Comparison of ENCODE assay signal across 10 mouse cellular contexts in genomic region chr6:120472455-120473140, GRCm38 (mm10). TPM values are rescaled to one million over a fixed set of nuclear protein-coding genes. Genes with fewer than 3 reads are reported as not detected.
A peak's percentile ranks its signal among the peaks of the same experiment; 100 is the strongest.
DNase-seq lines count a peak whose midpoint lies in the region; ATAC-seq and TF ChIP-seq lines count a peak whose summit lies in the region.
"Had no signal": no experiment of that assay in that cellular context is flagged by ENCODE, and none has a peak within 500 bp of the region (broad histone marks: within the 10 kb centered on the region; RNA-seq: fewer than 3 reads in every experiment).

No protein-coding gene starts in this region.

- no peaks in the 10 kb centered on the region for H3K9me3 ChIP-seq in embryonic facial prominence, embryonic 14.5 days (ENCODE audit: control insufficient read depth, low read length)
- H3K9me3 ChIP-seq in hindbrain, postnatal 0 days (ENCODE audit: low read length): no peaks in the 10 kb centered on the region
- H3K9me3 ChIP-seq: limb, embryonic 12.5 days had no signal

- no peaks in the 10 kb centered on the region for H3K36me3 ChIP-seq in embryonic facial prominence, embryonic 14.5 days (ENCODE audit: control insufficient read depth, insufficient read depth, low read length)
- no peaks in the 10 kb centered on the region for H3K36me3 ChIP-seq in hindbrain, postnatal 0 days (ENCODE audit: insufficient read depth, low read length)
- H3K36me3 ChIP-seq: limb, embryonic 12.5 days had no signal

- no peaks in the 10 kb centered on the region for H3K27me3 ChIP-seq in cerebellum, adult 2 months (ENCODE audit: control insufficient read depth, insufficient read depth, low read length)
- no peaks in the 10 kb centered on the region for H3K27me3 ChIP-seq in embryonic facial prominence, embryonic 14.5 days (replicated peaks; ENCODE audit: control insufficient read depth, insufficient read depth, low read length)
- no peaks in the 10 kb centered on the region for H3K27me3 ChIP-seq in hindbrain, postnatal 0 days (ENCODE audit: insufficient read depth, low read length)
- H3K27me3 ChIP-seq: limb, embryonic 12.5 days had no signal

- no peak overlapping the region for H3K4me2 ChIP-seq in embryonic facial prominence, embryonic 14.5 days (ENCODE audit: low read depth, low read length)
- H3K4me2 ChIP-seq in hindbrain, postnatal 0 days (ENCODE audit: low read depth, low read length): no peak overlapping the region
- H3K4me2 ChIP-seq: limb, embryonic 12.5 days had no signal

- WGBS in cerebellum, adult 2 months: 41% methylated on average over 8 of the region's 8 CpGs
- WGBS in embryonic facial prominence, embryonic 14.5 days: 23% methylated on average over 8 of the region's 8 CpGs
- WGBS in hindbrain, postnatal 0 days: 17% methylated on average over 8 of the region's 8 CpGs

- H3K27ac ChIP-seq in cerebellum, adult 2 months (ENCODE audit: insufficient read depth, low read length): peak overlapping the region; percentile 39; the same call in 1 of the 2 replicates
- H3K27ac ChIP-seq in embryonic facial prominence, embryonic 14.5 days (replicated peaks; ENCODE audit: low read depth, low read length): no peak overlapping the region; the same call in 1 of the 2 replicates
- peak overlapping the region; percentile 52 for H3K27ac ChIP-seq in hindbrain, postnatal 0 days
- H3K27ac ChIP-seq: limb, embryonic 12.5 days; stomach, postnatal 0 days had no signal

- TF ChIP-seq CTCF in cerebellum, adult 2 months (IDR thresholded peaks at IDR 0.05; ENCODE audit: borderline replicate concordance, insufficient read depth, low read depth, low read length): no peak
- TF ChIP-seq CTCF in hindbrain, postnatal 0 days (IDR thresholded peaks at IDR 0.05; ENCODE audit: low read depth): no peak

- peak; percentile 21; the same call in 1 of the 2 replicates for ATAC-seq in embryonic facial prominence, embryonic 14.5 days (ENCODE audit: low read depth)
- peak; percentile 43; the same call in 1 of the 2 replicates for ATAC-seq in hindbrain, postnatal 0 days

- peaks cover 7% of the 10 kb centered on the region for H3K4me1 ChIP-seq in cerebellum, adult 2 months (ENCODE audit: control insufficient read depth, insufficient read depth, low read length)
- H3K4me1 ChIP-seq in embryonic facial prominence, embryonic 14.5 days (ENCODE audit: control insufficient read depth, insufficient read depth, low read length): peaks cover 21% of the 10 kb centered on the region
- peaks cover 24% of the 10 kb centered on the region; the same call in 1 of the 2 replicates for H3K4me1 ChIP-seq in hindbrain, postnatal 0 days (ENCODE audit: insufficient read depth, low read length)

- DNase-seq in cerebellum, adult 2 months: no peak
- DNase-seq in cerebellum, adult 9-11 months: no peak
- peak; percentile 57 for DNase-seq in A20 (ENCODE audit: low read depth, low spot score)
- DNase-seq in embryonic facial prominence, embryonic 14.5 days (ENCODE audit: low spot score): no peak
- no peak for DNase-seq in hindbrain, postnatal 0 days (ENCODE audit: low spot score)
- no peak for DNase-seq in urinary bladder, postnatal 4 days (ENCODE audit: low spot score in 2 of 2)
- DNase-seq in adrenal gland, postnatal 25 days: no peak
- no peak for DNase-seq in left cerebral cortex, adult 8-10 months (ENCODE audit: low spot score in 2 of 2)

- H3K9ac ChIP-seq in embryonic facial prominence, embryonic 14.5 days (ENCODE audit: low read depth, low read length): no peak overlapping the region
- H3K9ac ChIP-seq in hindbrain, postnatal 0 days (replicated peaks; ENCODE audit: low read length): no peak overlapping the region
- H3K9ac ChIP-seq: limb, embryonic 12.5 days had no signal

- no peak for TF ChIP-seq POLR2A in cerebellum, adult 2 months (IDR thresholded peaks at IDR 0.05; ENCODE audit: borderline replicate concordance, insufficient read depth, low read length)

- no peak overlapping the region for H3K4me3 ChIP-seq in cerebellum, adult 2 months (replicated peaks; ENCODE audit: insufficient read depth, low read depth, low read length)
- no peak overlapping the region for H3K4me3 ChIP-seq in embryonic facial prominence, embryonic 14.5 days (ENCODE audit: low read depth, low read length)
- no peak overlapping the region for H3K4me3 ChIP-seq in hindbrain, postnatal 0 days (ENCODE audit: low read length)
- H3K4me3 ChIP-seq: limb, embryonic 12.5 days had no signal

RNA-seq across cellular contexts. Expression of gene Il17ra, which starts 9.6 kb away (rescaled TPM):
- polyA plus RNA-seq in cerebellum, adult 2 months (2012; rRNA removed): 6.2 and 6.9 TPM in 2 replicates
- 3.2 and 4.1 TPM in 2 replicates for polyA plus RNA-seq in embryonic facial prominence, embryonic 14.5 days (2014; fragmentation: Nextera tagmentation; extraction: Ambion mirVana)
- 7.8 and 10.6 TPM in 2 replicates for total RNA-seq in hindbrain, postnatal 0 days (2014; rRNA removed)
- 5.8 and 7.0 TPM in 2 replicates for polyA plus RNA-seq in hindbrain, postnatal 0 days (2015; fragmentation: Nextera tagmentation; extraction: Ambion mirVana)
- total RNA-seq in adrenal gland, postnatal 25 days (2021): 10.2 and 14.5 TPM in 2 replicates
- 10 to 100 TPM; 13.8 to 24.1 (median 17.1) TPM for total RNA-seq in left cerebral cortex, adult 8-10 months (2022)

RNA-seq across cellular contexts. Expression of gene Tmem121b, which starts 21.0 kb away (rescaled TPM):
- 3.7 and 3.8 TPM in 2 replicates for polyA plus RNA-seq in cerebellum, adult 2 months (2012; rRNA removed)
- 0.04 and 0.22 TPM in 2 replicates for polyA plus RNA-seq in embryonic facial prominence, embryonic 14.5 days (2014; fragmentation: Nextera tagmentation; extraction: Ambion mirVana)
- 25.9 and 31.9 TPM in 2 replicates for total RNA-seq in hindbrain, postnatal 0 days (2014; rRNA removed)
- polyA plus RNA-seq in hindbrain, postnatal 0 days (2015; fragmentation: Nextera tagmentation; extraction: Ambion mirVana): 2.3 and 2.5 TPM in 2 replicates
- not detected in 2 replicates for total RNA-seq in adrenal gland, postnatal 25 days (2021)
- 10 to 100 TPM; 43.6 to 47.4 (median 46.5) TPM for total RNA-seq in left cerebral cortex, adult 8-10 months (2022)

RNA-seq across cellular contexts. Expression of gene Hdhd5, which starts 58.5 kb away (rescaled TPM):
- 45.4 and 45.7 TPM in 2 replicates for polyA plus RNA-seq in cerebellum, adult 2 months (2012; rRNA removed)
- polyA plus RNA-seq in embryonic facial prominence, embryonic 14.5 days (2014; fragmentation: Nextera tagmentation; extraction: Ambion mirVana): 7.4 and 11.0 TPM in 2 replicates
- total RNA-seq in hindbrain, postnatal 0 days (2014; rRNA removed): 38.2 and 38.9 TPM in 2 replicates
- polyA plus RNA-seq in hindbrain, postnatal 0 days (2015; fragmentation: Nextera tagmentation; extraction: Ambion mirVana): 19.1 and 19.8 TPM in 2 replicates
- total RNA-seq in adrenal gland, postnatal 25 days (2021): 28.5 and 37.4 TPM in 2 replicates
- total RNA-seq in left cerebral cortex, adult 8-10 months (2022): 10 to 100 TPM; 31.7 to 36.8 (median 33.9) TPM

Comparison
In these comparisons a context has a peak if more than half of its experiments do, and no peak if none do; other contexts are left out.
1. RNA of gene Tmem121b, which starts 21.0 kb away (total RNA-seq): 43.6 to 47.4 TPM in left cerebral cortex, adult 8-10 months and 25.9 to 31.9 TPM in hindbrain, postnatal 0 days; not detected in adrenal gland, postnatal 25 days; every median in the first group is over 10 times any median in the second.